Mouse (Mus musculus): ENCODE results near the gene Polr2h. TPM values are rescaled to one million over a fixed set of nuclear protein-coding genes. Genes with fewer than 3 reads are reported as not detected.

Polr2h gene
- polyA plus RNA-seq, 1 experiment from 2014 or later: 84.9 TPM

DNA sequence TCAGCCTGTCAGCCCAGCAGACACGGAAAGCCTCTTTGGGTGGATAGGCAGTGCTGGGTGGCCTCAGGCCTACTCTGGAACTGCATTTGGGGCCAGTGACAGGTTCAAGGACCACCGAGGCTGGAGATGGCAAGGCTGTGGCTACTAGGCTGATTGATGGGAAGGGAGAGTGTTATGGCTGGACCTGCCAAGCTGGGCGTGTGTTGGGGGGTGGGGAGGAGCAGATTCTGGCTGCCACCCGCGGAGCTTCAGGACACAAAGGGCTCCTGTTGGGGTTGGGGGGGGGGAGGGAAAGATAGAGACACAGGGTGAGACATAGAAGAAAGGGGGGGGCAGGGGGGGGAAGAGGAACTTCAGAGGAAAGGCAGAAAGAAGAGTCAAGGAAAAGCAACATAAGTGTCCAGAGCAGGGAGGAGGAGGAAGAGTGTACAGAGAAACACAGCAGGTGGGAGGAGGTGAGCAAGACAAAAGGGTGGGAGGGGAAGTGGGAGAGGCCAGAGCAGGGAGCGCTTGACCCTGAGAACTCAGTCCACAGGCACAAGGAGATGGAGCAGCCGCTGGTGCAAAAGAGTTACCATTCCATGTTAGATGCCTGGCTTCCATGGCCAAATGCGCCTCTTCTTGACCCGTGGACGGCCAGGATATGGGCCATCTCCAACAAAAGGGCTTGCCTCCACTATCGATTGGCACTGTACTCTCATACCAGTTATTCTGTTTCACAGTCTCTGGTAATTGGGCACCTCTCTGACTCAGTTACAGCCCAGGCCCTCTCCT, 3.0 kb upstream of the Polr2h start:
- Histone ChIP-seq H3K27ac (ENCODE audit: low read length) (no peak overlapping the region; the same call in 1 of the 2 replicates), H3K4me2 (ENCODE audit: low read depth, low read length) (peak overlapping the region; percentile 67), H3K9me3 (replicated peaks; ENCODE audit: control insufficient read depth, low read length) (no peaks in the 10 kb centered on the region), H3K36me3 (ENCODE audit: control insufficient read depth, insufficient read depth, low read length) (no peaks in the 10 kb centered on the region), H3K9ac (ENCODE audit: low read length) (peak overlapping the region; percentile 72), H3K4me1 (ENCODE audit: control insufficient read depth, insufficient read depth, low read length) (peaks cover 26% of the 10 kb centered on the region), H3K27me3 (ENCODE audit: control insufficient read depth, insufficient read depth, low read length) (no peaks in the 10 kb centered on the region), H3K4me3 (replicated peaks; ENCODE audit: low read length) (peak overlapping the region; percentile 70)
- 35% methylated on average over 11 of the region's 11 CpGs for WGBS
- no peak for ATAC-seq (ENCODE audit: insufficient read depth, low FRiP score)

DNA sequence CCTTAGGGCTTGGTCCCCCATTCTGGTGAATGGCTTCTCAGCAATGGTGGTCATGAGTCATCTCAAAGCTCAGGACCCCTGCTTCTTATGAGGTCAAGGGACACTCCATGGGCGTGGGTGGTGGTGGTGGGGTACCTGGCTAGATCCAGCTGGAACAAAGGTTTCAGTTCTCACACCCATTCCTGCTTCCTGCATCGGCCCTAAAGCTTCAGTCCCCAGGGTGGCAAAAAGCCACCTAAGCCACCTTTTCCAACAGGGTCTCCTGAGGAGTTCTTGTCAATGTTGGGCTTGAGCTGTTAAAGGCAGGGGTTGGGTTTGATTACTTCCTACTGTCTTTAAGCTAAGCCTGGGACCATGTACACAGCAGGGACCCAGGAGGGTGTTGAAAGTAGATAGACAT, 2.3 kb upstream of the Polr2h start:
- 48% methylated on average over 2 of the region's 2 CpGs for WGBS
- Histone ChIP-seq H3K9me3 (replicated peaks; ENCODE audit: control insufficient read depth, low read length) (no peaks in the 10 kb centered on the region), H3K4me2 (ENCODE audit: low read depth, low read length) (peak overlapping the region; percentile 67), H3K4me3 (replicated peaks; ENCODE audit: low read length) (peak overlapping the region; percentile 70), H3K4me1 (ENCODE audit: control insufficient read depth, insufficient read depth, low read length) (peaks cover 26% of the 10 kb centered on the region), H3K27me3 (ENCODE audit: control insufficient read depth, insufficient read depth, low read length) (no peaks in the 10 kb centered on the region), H3K9ac (ENCODE audit: low read length) (peak overlapping the region; percentile 72), H3K27ac (ENCODE audit: low read length) (peak overlapping the region; percentile 92; the same call in 1 of the 2 replicates), H3K36me3 (ENCODE audit: control insufficient read depth, insufficient read depth, low read length) (no peaks in the 10 kb centered on the region)
- no peak for ATAC-seq (ENCODE audit: insufficient read depth, low FRiP score)

GRCm38 (mm10) chr16:20715566-20715965, 1.9 kb upstream of the Polr2h start:
- H3K27ac ChIP-seq (ENCODE audit: low read length): peak overlapping the region; percentile 92
- H3K9me3 ChIP-seq (replicated peaks; ENCODE audit: control insufficient read depth, low read length): no peaks in the 10 kb centered on the region
- H3K36me3 ChIP-seq (ENCODE audit: control insufficient read depth, insufficient read depth, low read length): no peaks in the 10 kb centered on the region
- no peaks in the 10 kb centered on the region for H3K27me3 ChIP-seq (ENCODE audit: control insufficient read depth, insufficient read depth, low read length)
- peak overlapping the region; percentile 67 for H3K4me2 ChIP-seq (ENCODE audit: low read depth, low read length)
- peak overlapping the region; percentile 70 for H3K4me3 ChIP-seq (replicated peaks; ENCODE audit: low read length)
- 3% methylated on average over 12 of the region's 12 CpGs for WGBS
- H3K4me1 ChIP-seq (ENCODE audit: control insufficient read depth, insufficient read depth, low read length): peaks cover 26% of the 10 kb centered on the region
- H3K9ac ChIP-seq (ENCODE audit: low read length): peak overlapping the region; percentile 72
- ATAC-seq (ENCODE audit: insufficient read depth, low FRiP score): no peak

- under 1% methylated on average over 67 of the region's 68 CpGs for WGBS
These were observed 1.3 kb upstream of the Polr2h start for GRCm38 (mm10) chr16:20715976-20716840.

GRCm38 (mm10) chr16:20716841-20717180, 654 bp upstream of the Polr2h start:
- no peaks in the 10 kb centered on the region for H3K27me3 ChIP-seq (ENCODE audit: control insufficient read depth, insufficient read depth, low read length)
- H3K9me3 ChIP-seq (replicated peaks; ENCODE audit: control insufficient read depth, low read length): no peaks in the 10 kb centered on the region
- H3K27ac ChIP-seq (ENCODE audit: low read length): peak overlapping the region; percentile 92
- H3K4me1 ChIP-seq (ENCODE audit: control insufficient read depth, insufficient read depth, low read length): peaks cover 26% of the 10 kb centered on the region
- no peak for ATAC-seq (ENCODE audit: insufficient read depth, low FRiP score)
- peak overlapping the region; percentile 70 for H3K4me3 ChIP-seq (replicated peaks; ENCODE audit: low read length)
- WGBS: 1% methylated on average over 8 of the region's 8 CpGs
- H3K9ac ChIP-seq (ENCODE audit: low read length): peak overlapping the region; percentile 72
- no peaks in the 10 kb centered on the region for H3K36me3 ChIP-seq (ENCODE audit: control insufficient read depth, insufficient read depth, low read length)
- peak overlapping the region; percentile 67 for H3K4me2 ChIP-seq (ENCODE audit: low read depth, low read length)

More at GRCm38 (mm10) chr16:20715976-20716840, 1.3 kb upstream of the Polr2h start:
- Histone ChIP-seq H3K27me3 (ENCODE audit: control insufficient read depth, insufficient read depth, low read length) (no peaks in the 10 kb centered on the region), H3K9me3 (replicated peaks; ENCODE audit: control insufficient read depth, low read length) (no peaks in the 10 kb centered on the region), H3K36me3 (ENCODE audit: control insufficient read depth, insufficient read depth, low read length) (no peaks in the 10 kb centered on the region), H3K4me1 (ENCODE audit: control insufficient read depth, insufficient read depth, low read length) (peaks cover 26% of the 10 kb centered on the region), H3K4me2 (ENCODE audit: low read depth, low read length) (peak overlapping the region; percentile 67), H3K4me3 (replicated peaks; ENCODE audit: low read length) (peak overlapping the region; percentile 70), H3K9ac (ENCODE audit: low read length) (peak overlapping the region; percentile 72), H3K27ac (ENCODE audit: low read length) (peak overlapping the region; percentile 92)
- ATAC-seq (ENCODE audit: insufficient read depth, low FRiP score): peak; percentile 81

DNA sequence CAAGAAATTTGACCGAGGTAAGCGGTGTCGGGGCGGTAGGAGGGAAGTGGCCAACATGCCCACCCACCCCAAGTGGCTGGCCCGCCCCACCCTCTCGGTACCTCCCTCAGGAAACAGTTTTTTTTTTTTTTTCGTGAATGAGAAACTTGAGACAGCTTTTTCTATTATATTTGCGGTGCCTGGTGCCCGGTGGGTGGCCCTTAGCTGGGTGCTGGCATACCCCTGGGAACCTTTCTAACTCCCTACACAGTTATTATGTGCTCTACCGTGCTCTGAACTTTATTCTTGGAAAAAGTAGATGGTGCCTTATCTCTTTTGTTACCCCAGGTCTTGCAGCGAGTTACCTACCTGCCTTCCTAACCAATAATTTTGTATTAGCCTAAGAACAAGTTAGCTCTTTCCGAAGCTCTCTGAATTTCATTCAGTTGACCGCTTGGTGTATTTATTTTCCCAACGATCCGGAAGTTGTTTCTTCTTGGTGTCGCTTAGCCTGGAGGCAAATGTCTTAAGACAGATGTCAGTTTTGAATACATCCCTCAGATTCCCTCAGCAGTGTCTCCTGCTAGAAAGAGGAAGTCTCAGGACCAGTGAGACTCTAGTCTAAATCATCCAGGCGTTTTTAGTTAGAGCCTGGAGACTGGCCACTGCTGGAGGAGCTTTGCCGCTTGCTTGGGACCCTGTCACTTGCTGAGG, 659 bp downstream of the Polr2h start:
- peak overlapping the region; percentile 70 for H3K4me3 ChIP-seq (replicated peaks; ENCODE audit: low read length)
- WGBS: 1% methylated on average over 18 of the region's 18 CpGs
- H3K9ac ChIP-seq (ENCODE audit: low read length): peak overlapping the region; percentile 72
- H3K27me3 ChIP-seq (ENCODE audit: control insufficient read depth, insufficient read depth, low read length): no peaks in the 10 kb centered on the region
- H3K9me3 ChIP-seq (replicated peaks; ENCODE audit: control insufficient read depth, low read length): no peaks in the 10 kb centered on the region
- H3K27ac ChIP-seq (ENCODE audit: low read length): peak overlapping the region; percentile 92
- H3K4me1 ChIP-seq (ENCODE audit: control insufficient read depth, insufficient read depth, low read length): peaks cover 26% of the 10 kb centered on the region
- peak; percentile 14 for ATAC-seq (ENCODE audit: insufficient read depth, low FRiP score)
- no peaks in the 10 kb centered on the region for H3K36me3 ChIP-seq (ENCODE audit: control insufficient read depth, insufficient read depth, low read length)
- peak overlapping the region; percentile 67 for H3K4me2 ChIP-seq (ENCODE audit: low read depth, low read length)

- Histone ChIP-seq H3K4me2 (ENCODE audit: low read depth, low read length) (no peak overlapping the region), H3K9me3 (replicated peaks; ENCODE audit: control insufficient read depth, low read length) (no peaks in the 10 kb centered on the region), H3K4me3 (replicated peaks; ENCODE audit: low read length) (no peak overlapping the region), H3K27me3 (ENCODE audit: control insufficient read depth, insufficient read depth, low read length) (no peaks in the 10 kb centered on the region), H3K9ac (ENCODE audit: low read length) (no peak overlapping the region), H3K36me3 (ENCODE audit: control insufficient read depth, insufficient read depth, low read length) (no peaks in the 10 kb centered on the region), H3K27ac (ENCODE audit: low read length) (no peak overlapping the region), H3K4me1 (ENCODE audit: control insufficient read depth, insufficient read depth, low read length) (peaks cover 4% of the 10 kb centered on the region; the same call in 1 of the 2 replicates)
- WGBS: 79% methylated on average over 10 of the region's 10 CpGs
- ATAC-seq (ENCODE audit: insufficient read depth, low FRiP score): no peak
These were observed 4.3 kb downstream of the Polr2h start for GRCm38 (mm10) chr16:20721808-20722207.

- Histone ChIP-seq H3K36me3 (ENCODE audit: control insufficient read depth, insufficient read depth, low read length) (no peaks in the 10 kb centered on the region), H3K4me1 (ENCODE audit: control insufficient read depth, insufficient read depth, low read length) (peaks cover 4% of the 10 kb centered on the region; the same call in 1 of the 2 replicates), H3K4me2 (ENCODE audit: low read depth, low read length) (no peak overlapping the region), H3K27ac (ENCODE audit: low read length) (no peak overlapping the region), H3K9me3 (replicated peaks; ENCODE audit: control insufficient read depth, low read length) (no peaks in the 10 kb centered on the region), H3K9ac (ENCODE audit: low read length) (no peak overlapping the region), H3K4me3 (replicated peaks; ENCODE audit: low read length) (no peak overlapping the region), H3K27me3 (ENCODE audit: control insufficient read depth, insufficient read depth, low read length) (no peaks in the 10 kb centered on the region)
- no peak for ATAC-seq (ENCODE audit: insufficient read depth, low FRiP score)
- 50% methylated on average over 4 of the region's 4 CpGs for WGBS
These were observed 5.3 kb downstream of the Polr2h start for GRCm38 (mm10) chr16:20722736-20723135.
